Mouse (Mus musculus): ENCODE measurements around the gene Il4.

DNA sequence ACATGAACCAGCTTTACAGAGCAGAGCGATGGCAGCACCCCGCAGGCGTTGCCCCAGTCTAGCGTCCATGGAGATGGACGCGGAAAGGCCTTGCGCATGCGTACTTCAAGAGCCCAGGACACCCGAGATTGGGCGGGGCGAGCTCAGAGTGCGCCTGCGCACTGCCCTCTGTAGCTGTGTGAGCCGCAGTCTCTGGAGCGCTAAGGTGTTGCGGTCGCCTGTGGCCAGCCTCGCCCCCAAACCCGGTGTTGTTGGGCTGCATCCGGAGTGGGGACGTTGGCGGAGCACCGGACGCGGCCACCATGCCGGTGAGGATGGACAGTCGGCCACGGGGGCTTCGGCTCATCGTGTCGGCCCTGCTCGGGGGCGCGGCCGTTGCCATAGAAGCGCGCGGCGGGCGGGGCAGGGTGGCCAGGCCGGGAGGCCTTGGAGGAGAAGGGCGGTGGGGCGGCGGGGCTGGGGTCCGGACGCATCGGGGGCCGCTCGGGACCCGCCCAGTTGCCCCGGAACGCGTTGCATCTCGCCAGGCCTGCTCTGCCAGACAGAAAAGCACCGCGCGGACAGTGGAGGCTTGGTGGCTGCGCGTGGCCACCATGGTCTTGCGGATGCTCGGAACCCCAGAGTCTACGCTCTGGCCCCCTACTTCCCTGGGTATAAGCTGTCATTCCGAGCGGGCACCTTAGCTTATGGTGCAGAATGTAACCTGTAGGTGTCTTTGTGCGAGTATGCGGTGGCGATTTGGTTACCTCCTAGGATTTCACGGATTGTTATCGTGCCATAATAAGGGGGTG lies 51.0 kb downstream of the Il4 start, which contains the start of gene Kif3a:
- TF ChIP-seq ZC3H11A (IDR thresholded peaks at IDR 0.05; ENCODE audit: borderline replicate concordance, low read depth, low read length) (no peak), MAFK (IDR thresholded peaks at IDR 0.05; ENCODE audit: insufficient read depth, low read depth, low read length) (no peak), ZNF384 (IDR thresholded peaks at IDR 0.05; ENCODE audit: low read depth, low read length) (no peak)

All from ES-E14 (cell line).